Mouse (Mus musculus) embryonic facial prominence, embryonic 14.5 days (tissue): ENCODE measurements around the gene Gmppb. TPM values are rescaled to one million over a fixed set of nuclear protein-coding genes. Genes with fewer than 3 reads are reported as not detected.
"Not testable (repeated sequence)": the region's sequence is repeated elsewhere in the genome, so short reads cannot be mapped to it uniquely, and the experiment has no call there.

ENCODE experiments used
- ATAC-seq: fragments of 200-750 bp; cut with Nextera tagmentation; 2 replicates; pipeline ENCODE4 v1.8.0; 2017; ENCODE audit warnings: low read depth, moderate number of reproducible peaks, moderate TSS enrichment
- DNase-seq: peaks from one replicate; pipeline ENCODE4 v3.0.0-alpha.2; 2015; ENCODE audit warnings: low spot score
- H3K27ac ChIP-seq: fragments of 300-500 bp; sonication (generic); replicated peaks from 2 replicates; pipeline ENCODE4 v1.5.1; 2014; ENCODE audit warnings: low read depth, mild to moderate bottlenecking, low read length, moderate library complexity
- H3K27me3 ChIP-seq: fragments of 300-500 bp; sonication (generic); replicated peaks from 2 replicates; pipeline ENCODE4 v1.6.1; 2014; ENCODE audit warnings: low read length; ENCODE audit not compliant: control insufficient read depth, insufficient read depth
- H3K36me3 ChIP-seq: fragments of 300-500 bp; sonication (generic); 2 replicates; pipeline ENCODE4 v1.6.1; 2014; ENCODE audit warnings: low read length, mixed read lengths; ENCODE audit not compliant: control insufficient read depth, insufficient read depth
- H3K4me1 ChIP-seq: fragments of 300-500 bp; sonication (generic); 2 replicates; pipeline ENCODE4 v1.6.1; 2014; ENCODE audit warnings: antibody characterized with exemption, low read length; ENCODE audit not compliant: control insufficient read depth, insufficient read depth
- H3K4me2 ChIP-seq: fragments of 300-500 bp; sonication (generic); 2 replicates; pipeline ENCODE4 v1.6.1; 2014; ENCODE audit warnings: low read depth, mild to moderate bottlenecking, low read length, moderate library complexity, mixed read lengths
- H3K4me3 ChIP-seq: fragments of 300-500 bp; sonication (generic); 2 replicates; pipeline ENCODE4 v1.5.1; 2014; ENCODE audit warnings: low read depth, mild to moderate bottlenecking, low read length
- H3K9ac ChIP-seq: fragments of 300-500 bp; sonication (generic); 2 replicates; pipeline ENCODE4 v1.6.1; 2014; ENCODE audit warnings: low read depth, mild to moderate bottlenecking, low read length, moderate library complexity, mixed read lengths
- H3K9me3 ChIP-seq: fragments of 300-500 bp; sonication (generic); 2 replicates; pipeline ENCODE4 v1.6.1; 2016; ENCODE audit warnings: low read length; ENCODE audit not compliant: control insufficient read depth
- WGBS: fragments of 180-500 bp; shearing (Covaris S2); extraction: QIAGEN DNeasy Blood & Tissue Kit; methylation state at CpG from one replicate; pipeline ENCODE4 v1.1.7; 2014; 5-methylcytosine and 5-hydroxymethylcytosine counted together
- polyA plus RNA-seq: library from polyadenylated mRNA; unstranded; fragments of >200 nt; fragmentation: Nextera tagmentation; extraction: Ambion mirVana; gene quantifications from 2 replicates; pipeline ENCODE4 v1.2.1, GENCODE M21; 2014

Gene Gmppb
- 36.6 and 37.0 TPM in 2 replicates for polyA plus RNA-seq

- Histone ChIP-seq H3K4me1 (0 out of 2 replicates have a peak, but pooled peaks cover 11% of the 10 kb centered on the region), H3K9me3 (no peaks in the 10 kb centered on the region), H3K4me3 (peak within 1 kb of the TSS; percentile 80), H3K27ac (peak within 1 kb of the TSS; percentile 86), H3K27me3 (no peaks in the 10 kb centered on the region), H3K36me3 (peaks cover 61% of the 10 kb centered on the region), H3K9ac (peak within 1 kb of the TSS; percentile 89), H3K4me2 (peak within 1 kb of the TSS; percentile 66)
- peak; percentile 99 for DNase-seq
- peak; percentile 94 for ATAC-seq
- 0% methylated on average over 17 of the region's 39 CpGs for WGBS
These were observed at the start of gene Gmppb for GRCm38 (mm10) chr9:108049016-108049455. Gene Gmppb, plus strand, starts transcription at chr9:108049242.

GRCm38 (mm10) chr9:108001922-108002770, 46.9 kb upstream of the Gmppb start, which contains the start of gene Ip6k1:
Gene Ip6k1, plus strand, starts transcription at chr9:108002501.
- peak within 1 kb of the TSS; percentile 94 for H3K27ac ChIP-seq
- 1% methylated on average over 50 of the region's 51 CpGs for WGBS
- DNase-seq (peak; percentile 100), ATAC-seq (peak; percentile 99)
- H3K36me3 ChIP-seq, result no peaks in the 10 kb centered on the region
- no peaks in the 10 kb centered on the region for H3K27me3 ChIP-seq
- H3K4me3 ChIP-seq, result peak within 1 kb of the TSS; percentile 93
- no peaks in the 10 kb centered on the region for H3K9me3 ChIP-seq
- peak within 1 kb of the TSS; percentile 98 for H3K9ac ChIP-seq
- H3K4me1 ChIP-seq, result peaks cover 16% of the 10 kb centered on the region
- peak within 1 kb of the TSS; percentile 80 for H3K4me2 ChIP-seq

- H3K9ac ChIP-seq, result peak overlapping the region; percentile 98
- no peaks in the 10 kb centered on the region for H3K9me3 ChIP-seq
- no peaks in the 10 kb centered on the region for H3K27me3 ChIP-seq
- H3K4me2 ChIP-seq, result peak overlapping the region; percentile 80
- H3K4me1 ChIP-seq, result peaks cover 16% of the 10 kb centered on the region
- H3K27ac ChIP-seq, result peak overlapping the region; percentile 94
- DNase-seq (no peak), ATAC-seq (peak; percentile 56)
- H3K36me3 ChIP-seq, result no peaks in the 10 kb centered on the region
- under 1% methylated on average over 25 of the region's 50 CpGs for WGBS
- H3K4me3 ChIP-seq, result peak overlapping the region; percentile 93
These were observed 46.1 kb upstream of the Gmppb start for GRCm38 (mm10) chr9:108002778-108003530.

GRCm38 (mm10) chr9:108003531-108003890, 45.5 kb upstream of the Gmppb start:
- Histone ChIP-seq H3K4me1 (peaks cover 16% of the 10 kb centered on the region), H3K27ac (peak overlapping the region; percentile 94), H3K36me3 (no peaks in the 10 kb centered on the region), H3K9me3 (no peaks in the 10 kb centered on the region), H3K9ac (peak overlapping the region; percentile 98), H3K27me3 (no peaks in the 10 kb centered on the region), H3K4me2 (peak overlapping the region; percentile 80), H3K4me3 (peak overlapping the region; percentile 93)
- peak; percentile 41 for DNase-seq
- no peak for ATAC-seq
- WGBS, result 9% methylated on average over 8 of the region's 8 CpGs

- H3K9me3 ChIP-seq, result no peaks in the 10 kb centered on the region
- H3K27me3 ChIP-seq, result no peaks in the 10 kb centered on the region
- DNase-seq, result no peak
- 76% methylated on average over 5 of the region's 5 CpGs for WGBS
- no peak overlapping the region for H3K9ac ChIP-seq
- H3K4me2 ChIP-seq, result no peak overlapping the region
- peaks cover 16% of the 10 kb centered on the region for H3K4me1 ChIP-seq
- no peak overlapping the region for H3K27ac ChIP-seq
- no peak overlapping the region for H3K4me3 ChIP-seq
- peaks cover 7% of the 10 kb centered on the region for H3K36me3 ChIP-seq
- ATAC-seq, result no peak
These were observed 41.0 kb upstream of the Gmppb start for GRCm38 (mm10) chr9:108008041-108008440.

- H3K27ac ChIP-seq, result no peak overlapping the region
- no peak overlapping the region for H3K4me2 ChIP-seq
- DNase-seq (no peak), ATAC-seq (no peak)
- no peak overlapping the region for H3K4me3 ChIP-seq
- no peaks in the 10 kb centered on the region for H3K4me1 ChIP-seq
- no peak overlapping the region for H3K9ac ChIP-seq
- no peaks in the 10 kb centered on the region for H3K9me3 ChIP-seq
- H3K27me3 ChIP-seq, result no peaks in the 10 kb centered on the region
- H3K36me3 ChIP-seq, result peaks cover 19% of the 10 kb centered on the region
These were observed 38.7 kb upstream of the Gmppb start for GRCm38 (mm10) chr9:108010385-108010784.

GRCm38 (mm10) chr9:108013577-108013976, 35.5 kb upstream of the Gmppb start:
- H3K27ac ChIP-seq, H3K4me2 ChIP-seq, H3K4me1 ChIP-seq, DNase-seq, H3K4me3 ChIP-seq, ATAC-seq, H3K27me3 ChIP-seq, H3K9ac ChIP-seq, H3K9me3 ChIP-seq: not testable (repeated sequence)
- H3K36me3 ChIP-seq, result peaks cover 20% of the 10 kb centered on the region
- 97% methylated on average over 2 of the region's 2 CpGs for WGBS

GRCm38 (mm10) chr9:108017127-108017526, 31.9 kb upstream of the Gmppb start:
- Histone ChIP-seq H3K4me1 (no peaks in the 10 kb centered on the region; the same call in 1 of the 2 replicates), H3K9me3 (no peaks in the 10 kb centered on the region), H3K36me3 (peaks cover 20% of the 10 kb centered on the region), H3K9ac (no peak overlapping the region), H3K27me3 (no peaks in the 10 kb centered on the region), H3K4me3 (no peak overlapping the region), H3K4me2 (no peak overlapping the region), H3K27ac (no peak overlapping the region)
- ATAC-seq, result no peak
- 80% methylated on average over 3 of the region's 3 CpGs for WGBS
- no peak for DNase-seq
